Mouse (Mus musculus): Measurements from ENCODE around the gene Gchfr.

The Gchfr gene

DNA sequence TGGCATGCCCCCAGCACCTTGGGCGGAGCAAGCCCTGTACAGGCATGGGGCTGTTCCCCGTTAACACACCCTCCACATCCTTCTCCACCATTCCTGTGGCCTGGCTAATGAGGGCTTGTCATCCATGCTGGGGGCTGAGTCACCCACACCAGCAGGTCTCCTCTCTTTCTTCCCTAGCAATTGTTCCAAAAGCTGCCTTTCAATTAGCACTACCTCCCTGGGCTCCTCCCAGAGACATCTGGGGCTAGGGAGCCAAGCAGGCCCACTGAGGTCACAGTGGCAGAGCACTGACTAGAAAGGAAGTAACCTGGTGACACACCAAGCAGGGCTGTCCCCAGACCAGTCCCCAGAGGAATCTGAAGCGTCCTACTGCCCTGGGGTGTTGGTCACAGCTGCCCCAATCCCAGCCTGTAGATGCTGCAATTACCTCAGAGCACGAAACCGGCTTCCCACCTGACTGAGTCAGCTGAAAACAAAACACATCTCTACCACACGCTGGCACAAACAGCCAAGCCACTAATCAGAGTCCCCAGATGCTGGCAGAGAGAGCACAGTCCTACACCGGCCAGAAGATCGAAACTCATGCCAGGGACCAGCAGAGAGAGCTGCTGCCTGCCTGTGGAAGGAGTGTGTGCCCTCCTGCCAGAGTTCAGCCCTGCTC, 6.5 kb downstream of the Gchfr start, which contains the start of gene Gm14137:
Gene Gm14137 (plus strand): TSS at position 519 of the 661 bp plus-strand sequence.
- DNase-seq, result no peak

DNA sequence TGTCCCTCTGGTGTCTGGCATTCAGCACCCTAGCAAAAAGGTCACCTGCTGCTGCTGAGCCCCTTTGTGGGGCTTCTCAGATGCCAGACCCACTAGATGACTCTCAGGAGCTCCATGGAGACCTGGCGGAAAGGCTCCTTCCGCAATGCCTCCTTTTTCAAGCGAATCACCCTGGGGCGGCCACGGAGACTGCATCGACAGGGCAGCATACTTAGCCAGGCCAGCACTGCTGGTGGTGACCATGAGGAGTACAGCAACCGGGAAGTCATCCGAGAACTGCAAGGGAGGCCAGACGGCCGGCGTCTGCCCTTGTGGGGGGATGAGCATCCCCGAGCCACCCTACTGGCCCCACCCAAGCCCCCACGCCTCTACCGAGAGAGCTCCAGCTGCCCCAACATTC, 7.3 kb downstream of the Gchfr start:
- no peak for DNase-seq

DNA sequence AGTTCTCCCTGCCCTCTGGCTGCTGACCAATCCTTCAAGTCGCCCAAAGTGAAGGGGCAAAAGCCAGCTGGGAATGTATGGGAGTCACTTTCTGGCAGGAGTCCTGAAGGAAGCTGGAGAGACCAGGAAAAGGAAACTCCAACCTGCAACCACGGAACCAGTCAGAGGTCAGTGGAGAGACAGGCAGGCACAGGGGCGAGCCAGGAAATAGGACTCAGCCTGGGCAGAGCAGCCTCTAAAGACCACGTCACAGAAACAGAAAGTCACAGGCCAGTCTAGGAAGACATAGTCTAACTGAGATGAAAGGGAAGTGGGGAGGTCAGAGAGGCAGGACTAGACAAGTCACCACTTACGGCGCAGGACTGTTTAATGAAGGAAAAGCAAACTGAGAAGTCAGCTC, 8.0 kb downstream of the Gchfr start:
- no peak for DNase-seq

DNA sequence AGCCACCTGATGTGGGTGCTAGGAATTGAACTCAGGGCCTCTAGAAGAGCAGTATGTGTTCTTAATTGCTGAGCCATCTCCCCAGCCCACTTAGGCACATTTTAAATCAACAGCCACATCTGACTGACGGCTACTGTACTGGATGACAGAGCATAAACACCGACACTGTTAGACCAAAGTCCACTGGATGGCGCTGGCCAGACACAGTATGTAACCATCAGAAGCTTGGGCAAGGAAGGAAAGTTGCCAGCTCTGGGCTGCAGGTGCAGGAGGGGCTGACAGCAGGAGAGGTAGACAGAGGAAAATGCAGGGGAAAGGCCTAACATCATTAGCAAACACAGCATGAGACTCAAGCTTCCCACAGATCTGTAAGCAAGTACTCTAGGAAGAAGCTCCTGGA, 9.2 kb downstream of the Gchfr start:
- DNase-seq, result no peak

DNA sequence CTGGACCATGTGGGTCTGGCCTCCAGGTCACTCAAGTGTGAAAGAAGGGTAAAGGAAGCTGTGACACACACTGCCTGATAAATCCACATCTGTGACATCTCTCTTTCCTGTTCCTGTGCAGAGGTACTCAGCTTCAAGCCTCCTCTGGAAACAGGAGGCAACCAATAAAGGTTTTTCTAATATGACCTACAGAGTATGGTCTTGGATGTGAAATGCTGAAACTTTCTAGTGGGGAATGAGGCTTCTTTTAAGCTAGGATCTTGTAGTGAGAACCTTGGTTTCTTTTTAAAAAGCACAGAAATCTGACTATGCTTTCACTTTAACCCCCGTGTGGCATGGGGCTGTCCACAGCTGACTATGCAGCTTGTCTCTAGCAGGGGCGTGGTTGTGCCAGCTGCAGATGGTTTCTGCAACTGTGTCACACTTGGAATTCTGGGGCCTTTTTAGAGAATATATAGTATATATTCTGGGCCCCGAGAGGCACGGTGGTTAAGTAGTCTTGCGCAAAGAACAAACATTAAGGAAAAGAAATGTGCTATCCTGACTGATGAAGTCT, 9.9 kb downstream of the Gchfr start:
- DNase-seq, result no peak

DNA sequence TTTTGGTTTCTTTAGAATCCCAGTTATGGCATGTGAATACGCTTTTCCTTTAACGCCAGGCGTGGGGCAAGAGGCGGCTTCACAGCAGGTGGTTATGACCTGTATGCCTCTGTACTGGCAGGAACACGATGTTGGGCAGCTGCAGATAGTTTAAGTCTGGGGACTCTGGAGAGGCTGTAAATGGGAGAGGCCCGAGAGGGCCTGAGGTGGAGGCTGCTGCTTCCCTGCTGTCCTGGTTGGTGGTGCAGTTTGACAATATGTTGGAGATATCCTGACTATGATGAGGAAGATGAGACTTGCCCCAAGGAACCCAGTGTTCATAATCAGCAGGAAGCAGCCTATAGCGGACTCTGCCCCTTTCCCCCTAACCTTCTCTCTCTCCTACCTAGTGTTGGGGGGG, 15.3 kb downstream of the Gchfr start:
- DNase-seq, result no peak

DNA sequence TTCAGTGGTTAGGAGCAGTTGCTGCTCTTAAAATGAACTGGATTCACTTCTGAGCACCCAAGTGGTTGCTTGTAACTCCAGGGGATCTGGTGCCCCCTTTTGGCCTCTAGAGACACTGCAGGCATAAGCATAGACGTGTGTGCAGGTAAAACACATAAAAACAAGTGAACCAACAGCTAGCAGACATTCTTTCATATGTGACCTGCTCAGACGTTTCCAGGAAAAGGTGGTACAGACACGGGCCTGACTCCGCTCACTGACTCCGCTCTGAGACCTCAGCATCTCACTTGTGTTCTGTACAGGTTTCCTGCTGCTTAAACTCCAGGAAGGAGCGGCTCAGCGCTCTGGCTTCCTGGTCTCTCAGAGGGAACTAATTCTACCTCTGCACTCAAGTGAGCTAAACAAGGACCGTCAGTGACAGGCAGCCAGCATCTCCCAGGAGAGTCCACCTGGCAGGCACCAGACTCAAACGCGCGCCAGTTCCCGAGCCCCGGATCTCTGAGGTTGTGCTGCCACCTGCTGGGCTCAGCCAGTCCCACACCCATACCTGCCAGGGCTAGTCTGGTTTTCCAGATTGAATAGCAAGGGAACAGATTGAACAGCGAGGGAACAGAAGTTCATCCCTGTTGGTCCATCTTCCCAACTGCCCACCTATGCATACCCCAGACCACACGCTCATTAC, 21.6 kb downstream of the Gchfr start:
- peak; percentile 51 to 64 for DNase-seq

DNA sequence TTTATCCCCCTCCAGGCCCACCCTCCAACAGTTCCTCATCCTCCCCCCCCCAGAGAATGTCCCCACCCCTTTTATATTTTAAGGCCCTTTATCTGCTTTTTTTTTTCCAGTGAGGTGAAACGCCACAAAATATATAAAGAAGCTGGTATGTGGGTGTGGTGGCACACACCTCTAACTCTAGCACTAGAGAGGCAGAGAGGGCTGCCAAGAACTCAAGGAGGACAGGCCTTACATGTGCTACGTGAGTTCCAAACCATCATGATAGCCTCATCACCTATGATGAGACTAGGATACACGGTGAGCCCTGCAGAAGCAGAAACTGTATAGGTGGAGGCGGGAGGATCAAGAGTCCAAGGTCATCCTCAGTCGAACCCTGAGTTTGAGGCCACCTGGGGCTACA, 23.4 kb downstream of the Gchfr start:
- no peak for DNase-seq

DNA sequence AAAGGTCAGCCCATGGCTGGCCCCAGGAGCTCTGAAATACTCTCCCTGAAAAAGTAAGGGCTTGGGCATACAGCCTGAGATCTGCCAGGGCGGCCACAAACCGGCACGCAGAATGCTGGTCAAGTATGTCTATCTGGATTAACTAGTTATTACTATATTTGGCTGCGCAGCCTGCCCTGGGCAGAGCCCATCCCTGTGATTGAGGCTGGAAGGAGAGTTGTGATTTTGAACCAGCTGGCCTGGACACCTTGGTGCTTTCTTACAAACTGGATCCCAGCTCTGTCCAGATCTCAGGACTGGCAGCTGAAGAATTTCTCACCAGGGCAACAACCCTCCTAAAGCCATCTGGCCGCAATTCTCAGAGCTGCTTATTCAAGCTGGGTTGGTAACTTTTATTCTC, 26.6 kb downstream of the Gchfr start:
- no peak for DNase-seq

DNA sequence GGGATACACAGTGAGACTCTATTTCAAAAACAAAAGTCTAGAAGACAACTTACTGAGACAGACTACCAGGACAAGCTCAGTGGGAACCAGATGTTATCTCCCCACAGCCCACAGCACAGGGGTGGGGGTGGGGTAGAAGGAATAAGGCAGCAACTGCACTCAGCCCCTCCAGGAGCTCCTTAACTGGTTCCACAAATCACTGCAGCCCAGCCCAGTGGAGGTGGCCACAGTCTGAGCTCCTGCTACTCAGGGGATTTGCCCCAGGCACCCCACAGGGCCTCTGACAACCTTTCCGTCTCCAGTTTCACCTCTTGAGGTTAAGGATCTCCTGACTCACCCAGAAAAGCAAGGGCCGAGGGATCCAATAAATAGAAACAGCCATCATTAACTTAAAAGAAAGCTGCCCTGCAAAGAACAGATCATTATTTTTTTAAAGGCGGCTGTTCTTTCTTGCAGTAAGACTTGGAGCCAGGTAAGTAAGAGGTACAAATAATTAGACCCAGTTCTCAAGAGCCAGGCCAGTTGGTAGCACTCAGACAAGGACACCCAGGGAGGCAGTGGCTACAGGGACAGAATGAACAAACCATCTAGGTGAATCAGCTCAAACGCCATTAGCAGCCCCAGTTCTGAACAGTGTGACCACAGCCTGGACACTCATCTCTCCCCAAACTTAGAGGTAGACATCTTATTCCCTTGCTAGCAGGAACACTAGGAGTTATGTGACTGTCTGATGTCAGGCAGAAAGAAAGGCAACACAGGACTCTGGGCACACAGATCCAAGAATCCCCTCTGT, 28.9 kb downstream of the Gchfr start:
- DNase-seq, result no peak

DNA sequence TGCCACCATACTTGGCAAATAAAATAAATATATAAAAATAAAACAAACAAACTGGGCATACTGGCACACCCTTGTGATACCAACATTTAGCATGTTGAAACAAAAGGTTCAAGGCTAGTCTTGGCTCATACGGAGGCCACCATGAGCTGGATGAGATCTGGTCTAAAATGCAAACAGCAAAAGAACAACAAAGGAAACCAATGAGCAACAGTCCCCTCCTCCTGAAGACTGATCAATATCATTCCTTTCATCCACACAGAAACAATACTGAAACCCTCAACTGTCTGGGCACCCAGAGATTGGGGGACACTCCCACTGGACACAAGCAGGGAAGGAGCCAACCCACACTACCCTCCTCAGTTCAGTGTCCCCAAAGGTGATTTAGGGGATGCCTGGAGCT, 29.9 kb downstream of the Gchfr start:
- no peak for DNase-seq

DNA sequence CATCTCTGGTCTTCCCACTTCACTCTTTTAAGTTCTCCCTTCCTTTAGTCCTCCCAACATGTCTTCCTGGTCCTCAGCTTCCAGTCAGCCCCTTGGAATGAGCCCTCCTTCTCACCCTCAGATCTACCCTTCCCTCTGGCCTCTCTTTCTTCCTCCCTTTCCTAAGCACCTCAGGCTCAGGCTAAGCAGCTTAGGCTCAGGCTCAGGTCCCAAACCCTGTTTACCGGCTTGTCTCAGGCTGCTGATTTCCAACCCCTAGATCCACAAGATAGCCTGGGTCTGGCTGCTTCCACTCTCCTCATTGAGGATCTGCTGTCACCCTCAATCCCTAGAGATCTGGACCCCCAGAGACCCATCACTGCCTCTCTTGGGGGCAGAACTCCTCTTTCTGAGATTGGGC, 30.5 kb downstream of the Gchfr start:
- no peak for DNase-seq

DNA sequence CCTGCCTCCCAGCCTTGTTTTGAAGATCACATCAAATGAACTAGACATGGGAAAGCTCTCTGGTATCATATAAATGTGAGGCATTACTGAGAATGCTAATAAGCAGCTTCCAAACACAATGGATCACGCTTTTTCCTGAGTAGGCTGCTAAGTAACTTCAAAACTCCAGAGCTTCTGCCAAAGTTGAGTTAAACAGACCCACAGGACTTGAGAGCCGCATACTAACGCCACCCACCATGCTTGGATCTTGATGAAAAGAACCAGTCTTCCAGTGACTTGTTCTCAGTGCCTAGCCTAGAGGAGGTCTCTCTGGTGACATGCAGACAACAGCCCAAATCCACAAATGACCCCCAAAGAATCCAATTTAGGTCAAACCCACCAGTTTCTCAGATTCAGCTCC, 31.4 kb downstream of the Gchfr start:
- DNase-seq, result no peak

DNA sequence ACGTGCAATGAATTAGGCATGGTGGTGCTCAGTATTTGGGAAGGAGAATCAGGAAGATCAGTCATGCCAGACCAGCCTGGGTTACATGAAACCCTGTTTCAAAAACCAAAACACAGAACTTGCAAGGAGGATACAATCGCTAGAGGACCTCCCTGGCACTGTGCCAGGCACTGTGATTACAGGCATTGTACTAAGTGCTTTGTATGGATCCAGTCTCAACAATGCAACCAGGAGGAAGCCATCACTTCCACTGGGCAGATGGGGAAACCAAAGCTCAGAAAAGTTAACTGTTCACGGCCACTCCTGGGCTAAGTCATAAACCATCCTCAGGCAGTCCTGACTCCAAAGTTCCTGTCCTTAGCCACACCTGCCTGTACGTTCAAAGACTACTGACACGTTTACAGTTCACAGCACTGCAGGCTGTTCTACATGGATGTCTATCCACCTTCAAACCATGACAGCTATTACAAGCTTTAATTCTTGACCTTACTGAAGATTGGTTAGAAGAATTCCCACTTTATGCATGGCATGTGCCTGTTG, 35.4 kb downstream of the Gchfr start:
- DNase-seq, result no peak

DNA sequence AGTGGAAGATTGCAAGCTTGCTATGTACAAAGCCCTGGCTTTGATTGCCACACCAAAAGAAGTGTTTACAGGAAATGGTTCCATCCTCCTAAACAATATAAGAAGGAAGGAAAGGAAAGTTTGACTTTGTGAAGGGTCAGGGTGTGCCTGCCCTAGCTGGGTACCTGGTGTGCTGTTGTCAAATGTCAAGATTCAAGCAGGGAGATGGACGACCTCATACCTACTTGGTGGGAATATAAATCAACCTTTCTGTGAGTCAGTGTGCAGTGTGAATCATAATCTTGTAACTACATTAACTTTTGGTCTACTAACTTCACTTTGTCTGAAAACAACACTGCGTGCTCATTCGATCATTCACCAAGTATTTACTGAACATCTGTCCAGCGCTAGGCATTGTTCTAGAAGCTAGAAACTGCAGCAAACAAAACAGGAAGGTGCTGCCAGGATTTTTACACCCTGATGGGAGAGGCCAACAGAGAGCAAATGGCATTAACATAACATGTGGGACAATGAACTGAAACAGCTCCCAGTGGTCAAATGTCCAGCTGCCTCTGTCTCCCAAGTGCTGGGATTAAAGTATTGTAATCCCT, 36.4 kb downstream of the Gchfr start:
- no peak for DNase-seq

DNA sequence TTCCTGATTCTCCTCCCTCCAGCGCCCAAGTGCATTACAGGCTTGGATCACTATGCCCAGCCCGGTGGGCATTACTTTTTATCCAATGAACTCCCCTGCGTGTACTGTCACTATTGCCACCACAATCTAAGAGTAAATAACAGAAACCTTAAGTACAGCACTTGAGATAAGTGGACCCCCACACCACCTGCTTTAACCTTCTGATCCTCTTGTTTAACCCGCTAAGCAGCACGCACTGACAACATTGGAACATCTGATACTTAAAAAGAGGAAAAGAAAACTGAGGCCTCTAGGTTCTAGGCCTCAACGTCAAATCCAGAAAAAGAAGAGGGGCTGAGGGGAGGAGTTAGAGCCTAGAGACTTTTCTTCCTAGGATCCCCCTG, 40.4 kb downstream of the Gchfr start:
- no peak for DNase-seq

DNA sequence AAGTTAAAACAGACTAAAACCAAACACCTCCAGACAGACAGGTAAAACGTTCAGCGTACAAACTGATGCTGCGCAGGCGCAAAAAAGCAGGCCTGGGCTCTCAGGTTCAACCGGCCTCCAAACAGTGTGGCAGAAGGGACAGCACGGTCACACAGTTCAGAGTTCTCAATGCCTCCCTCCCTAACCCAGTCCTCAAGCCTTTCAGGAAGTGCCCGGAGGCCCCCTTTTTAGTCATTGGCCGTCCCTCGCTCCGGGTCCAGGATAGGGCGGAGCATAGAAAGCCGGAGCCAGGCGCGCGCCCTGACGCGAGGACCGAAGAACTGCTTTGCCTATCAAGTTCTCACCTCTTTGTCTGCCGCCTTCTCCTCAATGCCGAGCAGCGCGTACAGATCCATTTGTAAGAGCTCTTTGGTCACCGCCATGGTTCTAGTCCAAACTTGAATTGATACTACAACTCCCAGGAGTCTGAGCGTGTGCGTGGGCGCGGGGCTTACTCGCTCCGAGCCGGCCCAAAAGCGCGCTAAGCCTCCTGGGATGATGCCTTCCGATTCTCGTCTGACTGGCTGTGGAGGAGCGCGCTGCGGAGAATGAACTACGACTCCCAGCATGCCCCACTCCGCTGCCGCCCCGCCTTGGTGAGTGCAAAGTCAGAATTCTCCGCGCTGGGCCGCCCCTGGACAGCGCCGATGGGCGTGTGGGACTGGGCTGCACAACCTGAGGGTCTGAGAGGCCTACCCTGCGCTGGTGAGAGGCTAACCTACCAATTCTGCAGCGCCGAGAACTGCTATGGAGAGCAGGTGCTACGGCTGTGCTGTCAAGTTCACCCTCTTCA, 41.0 kb downstream of the Gchfr start, which contains the start of the genes Zfyve19 and Dnajc17:
Gene Zfyve19 (plus strand): TSS at position 274 of the 832 bp plus-strand sequence.
Gene Dnajc17 (minus strand): TSS at position 452 of the 832 bp plus-strand sequence.
- DNase-seq, result peak; percentile 91 to 93

DNA sequence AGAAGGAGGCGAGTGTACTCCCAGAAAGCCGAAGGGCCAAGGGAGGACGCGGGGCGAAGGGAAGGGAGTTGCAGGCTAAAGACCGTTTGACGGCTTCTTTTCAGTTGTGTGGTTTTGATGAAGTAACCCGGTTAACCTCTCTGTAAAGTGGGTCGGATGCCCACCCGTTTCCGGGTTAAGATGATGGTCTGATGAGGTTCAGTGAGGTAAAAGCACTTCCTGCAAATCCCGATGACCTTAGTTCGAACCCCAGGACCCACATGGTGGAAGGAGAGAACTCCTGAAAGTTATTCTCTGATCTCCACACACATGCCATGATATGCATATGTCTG, 41.6 kb downstream of the Gchfr start:
- DNase-seq, result no peak

All from thymus, adult 18-20 months (tissue).